In genomic region chr1:66175041-66175665, GRCm38 (mm10) we compare ENCODE assay signal across 9 mouse cellular contexts. TPM values are rescaled to one million over a fixed set of nuclear protein-coding genes. Genes with fewer than 3 reads are reported as not detected.
A peak's percentile ranks its signal among the peaks of the same experiment; 100 is the strongest.
DNase-seq lines count a peak whose midpoint lies in the region; ATAC-seq and TF ChIP-seq lines count a peak whose summit lies in the region.
"Had no signal": no experiment of that assay in that cellular context is flagged by ENCODE, and none has a peak within 500 bp of the region (broad histone marks: within the 10 kb centered on the region; RNA-seq: fewer than 3 reads in every experiment).

Gene Map2 (plus strand): TSS chr1:66175273.

- H3K27me3 ChIP-seq in embryonic facial prominence, embryonic 11.5 days (ENCODE audit: control insufficient read depth, insufficient read depth, low read length), result no peaks in the 10 kb centered on the region; the same call in 1 of the 2 replicates
- no peaks in the 10 kb centered on the region for H3K27me3 ChIP-seq in heart, adult 2 months (ENCODE audit: control insufficient read depth, insufficient read depth, low read length)
- peaks cover 13% of the 10 kb centered on the region; the same call in 1 of the 2 replicates for H3K27me3 ChIP-seq in limb, embryonic 10.5 days (ENCODE audit: low read depth, poor library complexity, severe bottlenecking)
- no peaks in the 10 kb centered on the region for H3K27me3 ChIP-seq in midbrain, embryonic 11.5 days (ENCODE audit: control insufficient read depth, insufficient read depth, low read length)
- peaks cover 5% of the 10 kb centered on the region; the same call in 1 of the 2 replicates for H3K27me3 ChIP-seq in small intestine, adult 2 months (ENCODE audit: control insufficient read depth, insufficient read depth, low read length)

- no peak for TF ChIP-seq CTCF in heart, adult 2 months (IDR thresholded peaks at IDR 0.05)
- no peak for TF ChIP-seq CTCF in small intestine, adult 2 months (IDR thresholded peaks at IDR 0.05; ENCODE audit: extremely low read depth, insufficient read length, insufficient replicate concordance, low read depth, low read length)

- H3K79me2 ChIP-seq in heart, adult 2 months (replicated peaks; ENCODE audit: control insufficient read depth, insufficient read depth, low read length), result no peaks in the 10 kb centered on the region

- peak; percentile 18 for DNase-seq in 3134 (ENCODE audit: extremely low read depth, insufficient read length, low spot score)
- peak; percentile 92 for DNase-seq in adrenal gland, postnatal 14 days
- peak; percentile 84 for DNase-seq in embryonic facial prominence, embryonic 11.5 days (ENCODE audit: low spot score)
- peak; percentile 85 to 88 for DNase-seq in heart, adult 2 months
- peak; percentile 86 for DNase-seq in kidney, adult 18-20 months
- DNase-seq in limb, embryonic 10.5 days (ENCODE audit: low spot score), result peak; percentile 88
- peak; percentile 99 for DNase-seq in midbrain, embryonic 11.5 days (ENCODE audit: low spot score, missing footprints)

- no peaks in the 10 kb centered on the region for H3K36me3 ChIP-seq in embryonic facial prominence, embryonic 11.5 days (replicated peaks; ENCODE audit: control insufficient read depth, insufficient read depth, low read depth, low read length)
- no peaks in the 10 kb centered on the region for H3K36me3 ChIP-seq in heart, adult 2 months (ENCODE audit: control insufficient read depth, insufficient read depth, low read length)
- H3K36me3 ChIP-seq in limb, embryonic 10.5 days, result no peaks in the 10 kb centered on the region
- no peaks in the 10 kb centered on the region for H3K36me3 ChIP-seq in midbrain, embryonic 11.5 days (ENCODE audit: control insufficient read depth, insufficient read depth, low read length)
- H3K36me3 ChIP-seq in small intestine, adult 2 months (ENCODE audit: control insufficient read depth, insufficient read depth, low read length), result no peaks in the 10 kb centered on the region

- peak within 1 kb of the TSS; percentile 5; the same call in 1 of the 2 replicates for H3K27ac ChIP-seq in embryonic facial prominence, embryonic 11.5 days (replicated peaks; ENCODE audit: low read depth, low read length)
- peak within 1 kb of the TSS; percentile 28 for H3K27ac ChIP-seq in heart, adult 2 months
- peak within 1 kb of the TSS; percentile 71 for H3K27ac ChIP-seq in limb, embryonic 10.5 days
- H3K27ac ChIP-seq in midbrain, embryonic 11.5 days (ENCODE audit: low read depth, low read length), result peak within 1 kb of the TSS; percentile 71
- H3K27ac ChIP-seq in small intestine, adult 2 months (ENCODE audit: insufficient read depth, low read depth, low read length), result no peak within 1 kb of the TSS

- peak within 1 kb of the TSS; percentile 57 for H3K9ac ChIP-seq in embryonic facial prominence, embryonic 11.5 days (replicated peaks; ENCODE audit: low read length)
- H3K9ac ChIP-seq in heart, adult 2 months (ENCODE audit: low read depth, low read length), result peak within 1 kb of the TSS; percentile 70
- peak within 1 kb of the TSS; percentile 88 for H3K9ac ChIP-seq in midbrain, embryonic 11.5 days (ENCODE audit: low read length)

- no peaks in the 10 kb centered on the region for H3K9me3 ChIP-seq in embryonic facial prominence, embryonic 11.5 days (replicated peaks; ENCODE audit: control insufficient read depth, low read length)
- no peaks in the 10 kb centered on the region for H3K9me3 ChIP-seq in limb, embryonic 10.5 days (replicated peaks)
- no peaks in the 10 kb centered on the region for H3K9me3 ChIP-seq in midbrain, embryonic 11.5 days (ENCODE audit: control insufficient read depth, low read length)

- 1% methylated on average over 40 of the region's 61 CpGs for WGBS in embryonic facial prominence, embryonic 11.5 days
- under 1% methylated on average over 61 of the region's 61 CpGs for WGBS in heart, adult 2 months
- under 1% methylated on average over 49 of the region's 61 CpGs for WGBS in limb, embryonic 10.5 days
- WGBS in midbrain, embryonic 11.5 days, result under 1% methylated on average over 50 of the region's 61 CpGs
- WGBS in small intestine, adult 2 months, result 1% methylated on average over 60 of the region's 61 CpGs

- intact Hi-C loops in heart, adult 2 months (cut with DNase I), result no loop called here

- H3K4me3 ChIP-seq in embryonic facial prominence, embryonic 11.5 days (ENCODE audit: low read depth, low read length), result peak within 1 kb of the TSS; percentile 50
- H3K4me3 ChIP-seq in heart, adult 2 months, result peak within 1 kb of the TSS; percentile 50
- peak within 1 kb of the TSS; percentile 70 for H3K4me3 ChIP-seq in limb, embryonic 10.5 days
- peak within 1 kb of the TSS; percentile 72 for H3K4me3 ChIP-seq in midbrain, embryonic 11.5 days (ENCODE audit: low read depth, low read length)
- peak within 1 kb of the TSS; percentile 61 for H3K4me3 ChIP-seq in small intestine, adult 2 months (ENCODE audit: low read depth, low read length)

- no peaks in the 10 kb centered on the region for H3K4me1 ChIP-seq in embryonic facial prominence, embryonic 11.5 days (ENCODE audit: control insufficient read depth, insufficient read depth, low read length)
- H3K4me1 ChIP-seq in heart, adult 2 months (ENCODE audit: control insufficient read depth, insufficient read depth, low read length), result no peaks in the 10 kb centered on the region
- peaks cover 16% of the 10 kb centered on the region for H3K4me1 ChIP-seq in limb, embryonic 10.5 days
- no peaks in the 10 kb centered on the region; the same call in none of the 2 replicates for H3K4me1 ChIP-seq in midbrain, embryonic 11.5 days (ENCODE audit: control insufficient read depth, insufficient read depth, low read length)
- peaks cover 4% of the 10 kb centered on the region for H3K4me1 ChIP-seq in small intestine, adult 2 months (ENCODE audit: control insufficient read depth, insufficient read depth, insufficient read length, low read length)

- ATAC-seq in embryonic facial prominence, embryonic 11.5 days (replicated peaks; ENCODE audit: insufficient number of reproducible peaks, low FRiP score, low TSS enrichment, low read depth), result peak; percentile 97
- peak; percentile 98 for ATAC-seq in midbrain, embryonic 11.5 days (ENCODE audit: low FRiP score)

- TF ChIP-seq POLR2A in heart, adult 2 months (IDR thresholded peaks at IDR 0.05; ENCODE audit: insufficient read depth, low read depth, low read length), result no peak
- no peak for TF ChIP-seq POLR2A in small intestine, adult 2 months (IDR thresholded peaks at IDR 0.05; ENCODE audit: low read depth, low read length)

- TF ChIP-seq EP300 in heart, adult 2 months (IDR thresholded peaks at IDR 0.05; ENCODE audit: insufficient read depth, low read depth, low read length), result no peak

- H3K4me2 ChIP-seq in embryonic facial prominence, embryonic 11.5 days (ENCODE audit: low read depth, low read length), result peak within 1 kb of the TSS; percentile 68
- peak within 1 kb of the TSS; percentile 80 for H3K4me2 ChIP-seq in midbrain, embryonic 11.5 days

RNA-seq across cellular contexts. Expression of gene Map2, which starts in this region (rescaled TPM):
- total RNA-seq in adrenal gland, postnatal 14 days (2021), result 18.7 and 29.5 TPM in 2 replicates
- 38.0 and 47.7 TPM in 2 replicates for polyA plus RNA-seq in embryonic facial prominence, embryonic 11.5 days (2014; fragmentation: Nextera tagmentation; extraction: Ambion mirVana)
- 1 to 10 TPM; 3.8 to 4.2 TPM for total RNA-seq in heart, adult 2 months (2021)
- 2.2 and 3.7 TPM in 2 replicates for polyA plus RNA-seq in heart, adult 2 months (2012; rRNA removed)
- 11.2 and 14.8 TPM in 2 replicates for polyA plus RNA-seq in limb, embryonic 10.5 days (2016; fragmentation: Nextera tagmentation; extraction: Ambion mirVana)
- polyA plus RNA-seq in midbrain, embryonic 11.5 days (2014; fragmentation: Nextera tagmentation; extraction: Ambion mirVana), result 194 and 213 TPM in 2 replicates
- 1.3 and 1.8 TPM in 2 replicates for polyA plus RNA-seq in small intestine, adult 2 months (2012; rRNA removed)
- total RNA-seq: MEL had no signal

Comparison
In these comparisons a context has a peak if more than half of its experiments do, and no peak if none do; other contexts are left out.
1. DNase-seq: peak in every context shown above with its lines; median percentile 99 in midbrain, embryonic 11.5 days; 92 in adrenal gland, postnatal 14 days; 88 in limb, embryonic 10.5 days; 86 in heart, adult 2 months; 86 in kidney, adult 18-20 months; 84 in embryonic facial prominence, embryonic 11.5 days; 18 in 3134.